Mouse (Mus musculus) megakaryocyte, embryonic 14.5 days (primary cell): ENCODE results near the gene Paqr5.

Source experiments
- FLI1 ChIP-seq: IDR thresholded peaks from 2 replicates; pipeline ENCODE4 v1.6.1; 2012; ENCODE audit warnings: low read length, inconsistent platforms, mixed read lengths
- GATA1 ChIP-seq: IDR thresholded peaks from 3 replicates; pipeline ENCODE4 v1.6.1; 2012; ENCODE audit warnings: mixed read lengths, low read length, inconsistent platforms, borderline replicate concordance

DNA sequence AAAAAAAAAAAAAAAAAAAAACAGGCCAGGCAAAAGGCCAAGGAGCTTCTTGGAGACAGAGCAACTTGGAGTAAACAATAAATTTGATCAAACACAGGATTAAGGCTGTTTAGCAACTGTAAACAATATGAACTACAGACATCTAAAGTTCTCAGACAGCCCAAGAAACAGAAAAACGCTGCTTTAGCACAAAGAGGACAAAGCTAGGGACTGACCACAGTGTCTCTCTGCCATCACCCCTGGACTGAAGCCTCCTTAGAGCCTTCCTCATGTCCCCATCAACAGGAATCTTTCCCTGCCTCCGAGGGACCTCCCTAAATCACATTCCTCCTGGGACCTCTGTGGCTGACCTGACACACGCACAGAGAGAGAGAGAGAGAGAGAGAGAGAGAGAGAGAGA, 35.9 kb downstream of the Paqr5 start:
- TF ChIP-seq GATA1 (no peak), FLI1 (no peak)
